Comparison of ENCODE assay signal across 19 mouse cellular contexts in genomic region chr2:64164398-64164797, GRCm38 (mm10).
"Had no signal": no experiment of that assay in that cellular context is flagged by ENCODE, and none has a peak within 500 bp of the region (broad histone marks: within the 10 kb centered on the region; RNA-seq: fewer than 3 reads in every experiment).

No protein-coding gene starts in this region.

- DNase-seq: lung, adult 18-20 months; lung, embryonic 14.5 days; lung, postnatal 10 days; lung, postnatal 4 days; midbrain, embryonic 14.5 days; retina, postnatal 1 day; right cerebral cortex, adult 18-20 months; right cerebral cortex, postnatal 25 days; right cerebral cortex, postnatal 4 days; spleen, adult 18-20 months; thymus, adult 18-20 months; thymus, postnatal 14 days; thymus, postnatal 36 days had no signal

- H3K36me3 ChIP-seq: midbrain, embryonic 10.5 days; midbrain, embryonic 12.5 days; neural tube, embryonic 13.5 days; neural tube, embryonic 15.5 days had no signal

- H3K27me3 ChIP-seq: midbrain, embryonic 12.5 days; neural tube, embryonic 15.5 days had no signal

- H3K27ac ChIP-seq: midbrain, embryonic 10.5 days; midbrain, embryonic 12.5 days; neural tube, embryonic 13.5 days; neural tube, embryonic 15.5 days had no signal

- H3K9ac ChIP-seq: lung, embryonic 14.5 days; midbrain, embryonic 12.5 days; neural tube, embryonic 13.5 days; neural tube, embryonic 15.5 days had no signal

- H3K4me1 ChIP-seq: midbrain, embryonic 10.5 days; midbrain, embryonic 12.5 days; neural tube, embryonic 13.5 days; neural tube, embryonic 15.5 days had no signal

- H3K4me2 ChIP-seq: lung, embryonic 14.5 days; midbrain, embryonic 12.5 days; neural tube, embryonic 13.5 days; neural tube, embryonic 15.5 days had no signal

- ATAC-seq: midbrain, embryonic 16.5 days had no signal

- H3K4me3 ChIP-seq: midbrain, embryonic 10.5 days; midbrain, embryonic 12.5 days; myocyte; neural tube, embryonic 13.5 days; neural tube, embryonic 15.5 days had no signal

- H3K9me3 ChIP-seq: midbrain, embryonic 10.5 days; midbrain, embryonic 12.5 days; neural tube, embryonic 15.5 days had no signal
